Mouse (Mus musculus) CD4-positive, CD25-positive, alpha-beta regulatory T cell, adult 2 months (primary cell): ENCODE data around the gene Tbc1d16.
A peak's percentile ranks its signal among the peaks of the same experiment; 100 is the strongest.

Experiments
- DNase-seq: peaks from one replicate; pipeline ENCODE4 v3.0.0-alpha.2; 2012; ENCODE audit warnings: low read depth, low spot score

Gene Tbc1d16

GRCm38 (mm10) chr11:119176389-119177179, 51.7 kb downstream of the Tbc1d16 start:
- DNase-seq, result no peak

GRCm38 (mm10) chr11:119171588-119171987, 56.7 kb downstream of the Tbc1d16 start:
- no peak for DNase-seq

DNA sequence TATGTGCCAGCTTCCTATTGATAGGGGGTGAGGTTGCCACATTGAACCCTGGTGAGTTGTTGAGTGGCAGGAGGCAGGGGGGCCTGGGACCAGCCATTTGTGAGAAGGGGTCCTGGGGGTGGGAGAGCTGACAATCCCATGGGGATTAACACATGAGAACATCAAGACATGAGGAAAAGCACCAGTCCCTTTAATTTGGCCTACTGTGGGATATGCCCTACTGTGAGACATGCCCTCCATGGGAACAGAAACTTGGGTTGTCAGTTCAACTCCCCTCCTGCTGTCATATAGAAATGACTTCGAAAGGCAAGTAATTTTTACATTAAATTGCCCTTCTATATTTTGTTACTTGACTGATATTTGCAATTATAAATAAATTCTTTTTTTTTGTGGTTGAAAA, 59.4 kb downstream of the Tbc1d16 start:
- DNase-seq, result no peak

DNA sequence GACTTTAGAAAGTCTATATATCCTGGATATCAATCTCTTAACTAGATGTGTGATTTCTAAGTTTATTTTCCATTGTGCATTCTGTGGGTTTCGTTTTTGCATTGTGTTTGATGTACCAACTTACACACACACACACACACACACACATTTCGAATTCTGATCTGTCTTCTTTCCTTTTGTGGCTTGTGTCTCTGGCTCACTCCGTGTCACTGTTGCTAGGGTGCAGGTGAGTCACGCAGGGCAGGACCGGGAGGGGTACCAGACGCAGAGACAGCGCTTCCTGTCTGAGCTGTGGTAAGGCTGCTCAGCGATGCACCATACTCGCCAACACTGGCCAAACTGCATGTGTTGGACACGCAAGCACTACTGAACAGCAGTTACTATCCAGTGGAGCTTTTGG, 62.3 kb downstream of the Tbc1d16 start:
- DNase-seq, result peak; percentile 95

GRCm38 (mm10) chr11:119164375-119164774, 63.9 kb downstream of the Tbc1d16 start:
- peak; percentile 38 for DNase-seq

- peak; percentile 65 for DNase-seq
These were observed 64.6 kb downstream of the Tbc1d16 start for GRCm38 (mm10) chr11:119163734-119163992.

GRCm38 (mm10) chr11:119162959-119163733, 65.2 kb downstream of the Tbc1d16 start:
- peak; percentile 78 for DNase-seq

DNA sequence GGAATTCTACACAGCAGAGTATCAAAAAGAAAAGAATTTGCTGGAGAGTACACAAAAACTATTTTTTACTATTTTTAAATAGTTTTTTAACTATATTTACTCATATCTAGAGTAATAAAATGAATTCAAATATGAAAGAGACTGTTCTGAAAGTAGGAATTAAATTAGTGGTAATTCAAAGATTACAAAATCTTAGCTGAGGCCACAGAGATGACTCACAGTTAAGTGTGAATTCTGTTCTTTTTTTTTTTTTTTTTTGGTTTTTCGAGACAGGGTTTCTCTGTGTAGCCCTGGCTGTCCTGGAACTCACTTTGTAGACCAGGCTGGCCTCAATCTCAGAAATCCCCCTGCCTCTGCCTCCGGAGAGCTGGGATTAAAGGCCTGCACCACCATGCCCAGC, 66.6 kb downstream of the Tbc1d16 start:
- DNase-seq, result no peak

GRCm38 (mm10) chr11:119160050-119160449, 68.2 kb downstream of the Tbc1d16 start:
- DNase-seq, result peak; percentile 68

GRCm38 (mm10) chr11:119159496-119159895, 68.8 kb downstream of the Tbc1d16 start:
- DNase-seq, result peak; percentile 34

GRCm38 (mm10) chr11:119157377-119158189, 70.7 kb downstream of the Tbc1d16 start:
- no peak for DNase-seq

GRCm38 (mm10) chr11:119156481-119157254, 71.6 kb downstream of the Tbc1d16 start:
- DNase-seq, result no peak

- no peak for DNase-seq
These were observed 72.4 kb downstream of the Tbc1d16 start for GRCm38 (mm10) chr11:119155638-119156480.

DNA sequence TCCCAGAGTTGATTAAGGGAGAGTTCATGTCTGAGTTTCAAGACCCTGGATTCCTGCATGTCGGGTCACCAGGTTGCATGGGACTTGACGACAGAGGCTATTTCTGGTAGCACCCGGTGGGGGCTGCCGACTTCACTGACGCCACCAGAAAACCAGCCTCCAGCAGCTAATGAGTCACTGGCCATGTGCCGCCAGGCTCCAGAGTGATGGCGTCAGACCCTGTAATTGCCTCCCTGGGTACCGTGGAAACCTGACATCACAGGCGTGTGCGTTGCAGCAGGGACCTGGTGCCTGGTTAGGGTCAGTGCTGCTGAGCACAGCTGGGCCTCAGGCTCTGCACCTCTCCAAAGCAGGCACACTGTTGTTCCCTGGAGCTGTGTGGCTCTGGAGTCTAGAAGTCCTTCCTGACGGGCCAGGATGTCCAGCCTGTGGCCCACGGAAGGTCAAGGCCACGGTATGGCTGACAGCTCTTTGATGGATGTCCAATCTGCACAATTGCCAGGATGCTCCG, 75.9 kb downstream of the Tbc1d16 start:
- DNase-seq, result no peak

- DNase-seq, result peak; percentile 55
These were observed 77.2 kb downstream of the Tbc1d16 start for GRCm38 (mm10) chr11:119151073-119151607.

GRCm38 (mm10) chr11:119150442-119150841, 77.9 kb downstream of the Tbc1d16 start:
- DNase-seq, result no peak

GRCm38 (mm10) chr11:119148829-119149228, 79.5 kb downstream of the Tbc1d16 start:
- DNase-seq, result no peak

DNA sequence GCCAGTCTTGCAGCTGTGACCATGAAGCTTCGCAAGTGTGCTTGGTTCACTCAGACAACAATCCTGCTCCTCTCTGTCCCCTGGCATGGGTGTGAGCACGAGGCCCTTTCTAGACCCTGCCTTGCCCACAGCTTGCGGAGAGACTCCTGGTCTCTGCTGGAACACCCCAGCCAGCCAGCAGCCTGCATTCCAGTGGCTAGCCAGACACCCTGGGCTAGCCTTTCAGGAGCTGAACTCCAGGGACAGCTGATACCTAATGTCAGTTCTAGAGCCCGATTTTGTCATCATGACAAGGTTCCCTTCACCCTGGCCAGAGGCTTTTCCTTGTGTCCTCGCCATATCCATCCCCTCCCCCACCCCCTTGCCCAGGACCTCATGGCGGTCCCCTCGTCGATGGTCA, 81.1 kb downstream of the Tbc1d16 start:
- DNase-seq, result no peak

DNA sequence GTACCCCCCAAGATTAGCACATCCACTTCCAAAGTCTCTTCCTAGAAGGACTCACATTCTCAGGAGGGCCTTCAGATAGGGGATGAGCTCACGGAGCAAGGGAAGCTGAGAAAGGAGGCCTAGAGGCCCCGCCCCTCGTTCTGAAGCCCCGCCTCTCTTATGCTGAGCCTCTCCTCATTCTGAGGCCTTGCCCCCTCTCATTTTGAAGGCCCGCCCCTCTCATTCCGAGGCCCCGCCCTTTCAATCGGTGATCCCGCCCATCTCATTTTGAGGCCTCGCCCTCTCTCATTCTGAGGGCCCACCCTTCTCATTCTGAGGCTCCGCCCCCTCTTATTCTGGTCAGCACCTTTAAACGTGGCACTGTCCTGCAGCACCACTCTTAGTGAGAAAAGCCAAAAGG, 82.2 kb downstream of the Tbc1d16 start:
- DNase-seq, result no peak
